Mouse (Mus musculus): ENCODE measurements around the gene Bcl2a1c. TPM values are rescaled to one million over a fixed set of nuclear protein-coding genes. Genes with fewer than 3 reads are reported as not detected.

Bcl2a1c gene
- polyA plus RNA-seq (2012; ENCODE audit: low replicate concordance) = not detected in 2 replicates

DNA sequence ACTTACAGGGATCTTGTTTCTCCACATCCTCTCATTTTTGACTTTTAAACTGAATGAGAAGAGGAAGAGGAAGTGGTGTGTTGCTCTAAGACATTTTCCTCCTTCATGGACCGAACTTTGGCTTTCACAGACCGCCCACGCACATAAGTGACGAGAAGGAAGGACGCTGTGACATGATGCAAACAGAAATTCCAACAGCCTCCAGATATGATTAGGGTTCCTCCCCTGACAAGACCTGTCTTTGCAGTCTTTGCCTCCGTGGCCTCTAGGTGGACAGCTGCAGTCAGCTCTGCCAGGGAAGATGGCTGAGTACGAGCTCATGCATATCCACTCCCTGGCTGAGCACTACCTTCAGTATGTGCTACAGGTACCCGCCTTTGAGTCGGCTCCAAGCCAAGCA, at the start of gene Bcl2a1c:
TSS of gene Bcl2a1c (plus strand) at position 281 of the 400 bp plus-strand sequence.

Other genes starting within 250 kb of the Bcl2a1c start
- gene Crtap, start 60.5 kb downstream of the Bcl2a1c start, polyA plus RNA-seq (2012; ENCODE audit: low replicate concordance) = 6.9 and 16.8 TPM in 2 replicates
- gene Glb1, start 70.9 kb downstream of the Bcl2a1c start, polyA plus RNA-seq (2012; ENCODE audit: low replicate concordance) = 14.0 and 15.1 TPM in 2 replicates
- 4.7 and 7.8 TPM in 2 replicates for gene Tmppe, start 71.0 kb downstream of the Bcl2a1c start, polyA plus RNA-seq (2012; ENCODE audit: low replicate concordance)
- 0.77 and 1.0 TPM in 2 replicates for gene Ccr4, start 174.8 kb downstream of the Bcl2a1c start, polyA plus RNA-seq (2012; ENCODE audit: low replicate concordance)
- gene C130032M10Rik, start 185.6 kb downstream of the Bcl2a1c start, polyA plus RNA-seq (2012; ENCODE audit: low replicate concordance) = not detected in 2 replicates
- 0.01 and 0.03 TPM in 2 replicates for gene Trim71, start 234.2 kb downstream of the Bcl2a1c start, polyA plus RNA-seq (2012; ENCODE audit: low replicate concordance)